Mouse (Mus musculus): ENCODE measurements around the gene BC030867. TPM values are rescaled to one million over a fixed set of nuclear protein-coding genes. Genes with fewer than 3 reads are reported as not detected.

The BC030867 gene
- polyA plus RNA-seq, 1 experiment from 2014 or later: 33.4 TPM

DNA sequence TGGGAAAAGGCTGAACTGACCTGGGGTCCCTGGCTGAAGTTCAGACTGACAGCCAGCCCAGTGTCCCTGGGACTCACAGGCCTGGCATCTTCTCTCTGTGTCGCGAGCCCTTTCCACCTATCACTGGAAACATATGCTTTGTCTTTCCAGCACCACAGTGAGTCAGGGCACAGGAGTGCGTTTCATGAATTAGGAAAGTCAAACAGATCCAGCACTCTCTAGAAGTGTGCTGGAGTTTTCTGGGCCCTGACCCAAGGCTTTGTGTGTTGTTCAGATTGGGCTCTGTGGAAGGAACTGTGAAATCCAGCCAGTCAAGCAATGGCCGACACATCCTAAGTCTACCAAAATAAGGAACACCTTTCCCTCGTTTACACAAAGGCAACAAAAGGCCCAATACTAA is 23.5 kb upstream of the BC030867 start:
- H3K4me3 ChIP-seq: no peak overlapping the region
- H3K4me1 ChIP-seq: peaks cover 84% of the 10 kb centered on the region
- DNase-seq (ENCODE audit: low spot score): no peak
- peaks cover 47% of the 10 kb centered on the region for H3K27me3 ChIP-seq (ENCODE audit: low read depth, poor library complexity, severe bottlenecking)
- peaks cover 8% of the 10 kb centered on the region for H3K36me3 ChIP-seq
- no peak overlapping the region for H3K27ac ChIP-seq
- WGBS: 68% methylated on average over 5 of the region's 5 CpGs
- H3K9me3 ChIP-seq (replicated peaks): no peaks in the 10 kb centered on the region

DNA sequence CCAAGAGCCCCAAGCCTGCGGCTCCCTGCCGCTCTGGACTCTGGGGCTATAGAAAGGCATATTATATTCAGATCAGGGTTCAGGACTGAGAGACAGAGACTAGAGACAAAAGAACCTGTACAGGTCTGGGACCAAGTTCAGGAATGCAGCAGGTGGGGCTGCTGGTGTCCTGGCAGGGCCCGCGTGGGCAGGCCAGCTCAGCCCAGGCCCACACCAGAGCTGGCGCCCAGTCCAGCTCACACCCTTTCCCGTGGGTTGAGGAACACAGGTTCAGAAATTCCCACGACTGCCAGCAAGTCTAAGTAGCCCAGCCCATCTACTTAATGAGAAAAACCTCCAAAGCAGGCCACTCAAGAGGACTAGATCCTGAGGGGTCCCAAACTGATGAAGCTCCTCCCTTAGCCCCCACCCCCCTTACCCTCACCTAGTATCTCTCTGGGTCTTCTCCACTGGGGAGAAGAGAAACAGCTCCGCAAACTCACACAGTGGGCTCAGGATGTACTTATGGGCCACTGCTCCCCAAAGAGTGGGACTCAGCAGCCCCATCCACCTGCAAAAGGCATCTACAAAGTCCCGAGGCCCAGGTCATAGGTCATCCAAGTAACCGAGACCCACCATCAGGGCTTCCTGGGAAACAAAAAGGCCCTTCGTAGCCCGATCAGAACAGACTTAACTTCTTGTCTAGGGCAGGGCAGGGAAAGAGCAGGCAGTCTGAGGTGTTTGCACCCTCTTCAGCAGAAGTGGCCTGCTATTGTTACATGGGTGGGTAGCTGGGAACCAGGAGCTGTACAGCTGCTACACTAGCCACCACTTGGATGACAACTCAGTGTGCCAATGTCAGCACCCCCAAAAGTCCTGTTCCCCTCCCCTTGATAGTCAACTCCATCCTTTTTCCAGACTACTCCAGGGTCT is 22.4 kb upstream of the BC030867 start:
- Histone ChIP-seq H3K36me3 (peaks cover 4% of the 10 kb centered on the region), H3K9me3 (replicated peaks) (no peaks in the 10 kb centered on the region), H3K4me3 (no peak overlapping the region), H3K27me3 (ENCODE audit: low read depth, poor library complexity, severe bottlenecking) (peaks cover 47% of the 10 kb centered on the region), H3K4me1 (peaks cover 85% of the 10 kb centered on the region), H3K27ac (no peak overlapping the region)
- whole genome bisulfite sequencing: 77% methylated on average over 12 of the region's 12 CpGs
- DNase-seq (ENCODE audit: low spot score): no peak

DNA sequence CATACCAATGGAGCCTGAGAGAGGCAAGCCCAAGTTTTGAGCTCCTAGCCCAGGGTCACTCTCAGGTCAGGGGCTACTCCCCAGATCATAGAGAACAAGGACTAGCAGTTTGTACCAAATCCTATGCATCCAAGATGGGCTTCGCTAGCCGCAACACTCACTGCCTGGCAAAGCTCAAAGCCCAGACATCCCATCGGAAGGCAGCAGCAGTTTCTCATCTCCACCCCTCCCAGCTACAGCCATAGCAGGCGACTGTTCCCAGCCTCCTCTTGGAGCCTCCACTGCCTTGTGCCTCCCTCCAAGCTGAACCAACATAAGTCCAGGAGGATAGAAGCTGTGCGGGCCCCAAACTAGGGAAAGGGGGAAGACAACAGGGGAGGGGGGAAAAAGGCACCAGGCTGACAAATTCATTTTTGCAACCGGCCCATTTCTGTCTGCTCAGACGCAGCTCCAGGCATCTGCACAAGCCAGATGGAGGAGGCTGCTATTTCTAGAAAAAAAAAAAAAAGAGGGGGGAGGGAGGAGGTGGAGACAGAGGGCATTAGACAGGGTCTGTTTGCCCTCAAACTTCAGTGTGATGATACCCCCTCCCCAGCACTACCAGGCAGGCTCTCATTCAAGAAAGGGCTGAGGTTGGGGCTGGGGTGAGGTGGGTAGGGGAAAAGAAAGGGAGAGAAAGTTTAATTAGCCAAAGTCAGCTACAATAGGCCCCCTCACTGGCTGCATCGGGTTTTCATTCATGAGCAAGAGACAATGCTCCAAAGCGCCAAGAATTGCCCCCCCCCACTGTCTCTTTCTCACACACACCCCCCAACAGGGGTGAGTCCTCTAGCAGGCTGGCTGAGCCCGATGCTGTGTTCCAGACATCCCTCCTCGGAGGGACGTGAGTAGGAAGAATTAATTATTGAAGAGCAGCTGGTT is 21.2 kb upstream of the BC030867 start:
- H3K4me1 ChIP-seq: peaks cover 77% of the 10 kb centered on the region
- peak overlapping the region; percentile 19 for H3K27ac ChIP-seq
- peak overlapping the region; percentile 94; the same call in 1 of the 2 replicates for H3K4me3 ChIP-seq
- H3K27me3 ChIP-seq (ENCODE audit: low read depth, poor library complexity, severe bottlenecking): peaks cover 47% of the 10 kb centered on the region
- no peak for DNase-seq (ENCODE audit: low spot score)
- H3K36me3 ChIP-seq: no peaks in the 10 kb centered on the region
- no peaks in the 10 kb centered on the region for H3K9me3 ChIP-seq (replicated peaks)
- WGBS: 34% methylated on average over 12 of the region's 12 CpGs

DNA sequence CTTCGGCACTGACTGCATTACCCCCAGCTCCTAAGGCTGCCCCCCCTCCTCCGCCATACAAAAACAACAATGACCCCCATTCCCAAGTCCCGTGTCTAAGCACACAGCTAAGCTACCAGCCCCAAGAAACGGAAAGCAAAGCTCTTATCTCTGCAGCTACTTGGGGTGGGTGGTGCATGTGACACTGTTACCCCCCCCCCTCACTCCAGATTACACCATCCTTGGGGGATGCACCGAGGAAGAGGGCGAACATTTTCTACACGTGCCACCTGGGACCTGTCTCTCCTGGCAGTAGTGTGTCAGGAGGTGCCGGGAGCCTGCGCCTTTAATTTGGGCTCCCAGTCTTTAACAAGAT is 20.5 kb upstream of the BC030867 start:
- Histone ChIP-seq H3K27ac (peak overlapping the region; percentile 3; the same call in 1 of the 2 replicates), H3K4me1 (peaks cover 71% of the 10 kb centered on the region), H3K9me3 (replicated peaks) (no peaks in the 10 kb centered on the region), H3K27me3 (ENCODE audit: low read depth, poor library complexity, severe bottlenecking) (peaks cover 47% of the 10 kb centered on the region), H3K36me3 (no peaks in the 10 kb centered on the region), H3K4me3 (peak overlapping the region; percentile 94; the same call in 1 of the 2 replicates)
- 53% methylated on average over 9 of the region's 9 CpGs for WGBS
- no peak for DNase-seq (ENCODE audit: low spot score)

DNA sequence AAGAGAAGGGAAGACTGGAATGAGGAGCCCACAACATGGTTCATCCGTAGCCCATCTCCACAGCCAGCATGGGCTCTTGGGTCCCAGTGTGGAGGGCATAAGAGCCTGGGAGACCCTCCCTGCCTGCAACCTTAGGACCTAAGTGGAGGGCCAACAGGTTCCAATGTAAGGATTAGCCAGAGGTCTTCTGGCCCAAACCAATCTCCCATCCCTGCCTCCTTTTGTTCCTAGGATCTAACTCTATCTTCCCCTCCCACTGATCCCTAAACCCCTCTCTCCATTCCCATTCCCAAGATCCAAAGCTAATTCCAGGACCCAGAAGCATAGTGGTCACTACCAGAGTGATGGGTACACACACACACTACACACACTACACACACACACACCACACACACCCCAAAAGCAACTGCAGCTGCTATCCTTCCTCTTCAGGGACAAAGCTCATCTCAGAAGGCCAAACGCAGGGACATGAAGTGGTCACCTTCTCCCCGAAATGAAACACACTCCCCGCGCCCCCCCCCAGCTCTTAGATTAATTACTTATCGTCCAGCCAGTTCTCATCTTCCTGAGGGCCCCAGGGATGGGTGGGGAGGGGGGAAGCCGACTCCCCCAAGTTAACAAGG is 19.9 kb upstream of the BC030867 start:
- Histone ChIP-seq H3K9me3 (replicated peaks) (no peaks in the 10 kb centered on the region), H3K27me3 (ENCODE audit: low read depth, poor library complexity, severe bottlenecking) (peaks cover 45% of the 10 kb centered on the region), H3K4me1 (peaks cover 65% of the 10 kb centered on the region), H3K4me3 (peak overlapping the region; percentile 94), H3K36me3 (no peaks in the 10 kb centered on the region), H3K27ac (no peak overlapping the region; the same call in 1 of the 2 replicates)
- 22% methylated on average over 7 of the region's 7 CpGs for WGBS
- no peak for DNase-seq (ENCODE audit: low spot score)

DNA sequence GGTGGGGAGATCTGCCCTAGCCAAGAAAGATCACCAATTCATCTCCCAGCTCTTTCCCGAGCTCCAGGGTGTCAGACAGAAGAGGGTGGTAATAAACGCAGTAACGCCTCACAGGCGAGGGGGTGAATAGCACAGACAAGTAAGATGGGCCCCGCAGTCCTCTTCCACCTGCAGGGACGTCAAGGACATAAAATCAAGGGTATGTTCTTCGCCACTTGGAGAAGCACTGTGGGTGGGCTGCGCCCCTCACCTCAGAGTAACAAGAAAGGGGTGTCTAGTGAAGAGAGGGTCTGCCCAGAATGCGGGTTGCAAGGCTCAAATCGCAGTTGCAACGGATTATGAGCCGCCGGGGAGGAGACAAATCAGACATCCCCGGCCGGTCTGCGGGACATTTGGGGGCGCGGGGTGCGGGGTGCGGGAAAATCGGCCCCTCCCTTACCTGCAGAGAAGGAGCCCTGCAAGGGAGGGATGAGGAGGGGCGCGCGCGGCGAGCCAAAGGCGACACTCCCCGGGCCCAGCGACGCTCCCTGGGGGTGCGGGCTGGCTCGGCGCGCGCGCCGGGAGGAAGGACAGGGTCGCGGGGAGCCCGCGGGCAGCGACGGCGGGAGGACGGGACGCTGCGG is 19.2 kb upstream of the BC030867 start:
- DNase-seq (ENCODE audit: low spot score): no peak
- Histone ChIP-seq H3K4me3 (peak overlapping the region; percentile 94), H3K27me3 (ENCODE audit: low read depth, poor library complexity, severe bottlenecking) (peaks cover 38% of the 10 kb centered on the region), H3K9me3 (replicated peaks) (no peaks in the 10 kb centered on the region), H3K27ac (peak overlapping the region; percentile 92), H3K36me3 (no peaks in the 10 kb centered on the region), H3K4me1 (peaks cover 58% of the 10 kb centered on the region)
- WGBS: under 1% methylated on average over 47 of the region's 47 CpGs

DNA sequence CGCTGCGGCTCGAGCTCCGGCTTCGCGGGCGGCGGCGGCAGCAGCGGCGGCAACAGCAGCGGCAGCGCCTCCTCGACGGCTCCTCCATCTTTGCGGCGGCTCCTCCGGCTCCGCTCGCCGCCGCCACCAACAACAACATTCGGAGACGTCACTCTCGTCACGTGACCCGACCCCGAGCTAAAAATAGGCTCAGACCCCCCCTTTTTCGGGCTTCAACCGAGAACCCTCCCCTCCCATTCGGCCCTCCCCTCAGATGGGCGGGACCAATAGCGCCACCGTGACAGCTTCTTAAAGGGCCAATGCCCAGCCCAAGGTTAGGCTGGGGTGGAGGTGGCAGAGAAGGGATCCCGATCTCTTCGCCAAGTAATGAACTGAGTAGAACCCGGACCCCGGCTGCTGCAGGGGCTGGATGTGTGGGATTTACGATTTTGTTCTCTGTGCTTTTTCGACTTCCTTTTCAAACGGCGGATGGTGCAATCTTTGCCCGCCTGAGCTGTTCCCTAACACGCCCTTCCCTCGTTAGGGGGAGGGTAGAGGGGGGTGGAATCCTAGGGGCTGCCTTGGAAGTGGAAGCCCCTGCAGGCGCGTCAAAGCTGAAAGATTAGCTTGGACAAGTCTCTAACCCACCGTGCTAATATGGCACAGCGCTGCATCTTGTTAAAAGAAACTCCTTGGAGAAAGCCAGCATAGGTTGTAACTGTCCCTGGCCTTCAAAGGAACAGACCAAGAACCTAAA is 18.5 kb upstream of the BC030867 start, which contains the start of gene Hdac5:
Hdac5 (minus strand) TSS at position 161 of the 736 bp plus-strand sequence.
- Histone ChIP-seq H3K27ac (peak within 1 kb of the TSS; percentile 92), H3K4me1 (peaks cover 51% of the 10 kb centered on the region), H3K4me3 (peak within 1 kb of the TSS; percentile 94), H3K9me3 (replicated peaks) (no peaks in the 10 kb centered on the region), H3K36me3 (no peaks in the 10 kb centered on the region), H3K27me3 (ENCODE audit: low read depth, poor library complexity, severe bottlenecking) (peaks cover 35% of the 10 kb centered on the region)
- under 1% methylated on average over 41 of the region's 49 CpGs for WGBS
- DNase-seq (ENCODE audit: low spot score): peak; percentile 96

DNA sequence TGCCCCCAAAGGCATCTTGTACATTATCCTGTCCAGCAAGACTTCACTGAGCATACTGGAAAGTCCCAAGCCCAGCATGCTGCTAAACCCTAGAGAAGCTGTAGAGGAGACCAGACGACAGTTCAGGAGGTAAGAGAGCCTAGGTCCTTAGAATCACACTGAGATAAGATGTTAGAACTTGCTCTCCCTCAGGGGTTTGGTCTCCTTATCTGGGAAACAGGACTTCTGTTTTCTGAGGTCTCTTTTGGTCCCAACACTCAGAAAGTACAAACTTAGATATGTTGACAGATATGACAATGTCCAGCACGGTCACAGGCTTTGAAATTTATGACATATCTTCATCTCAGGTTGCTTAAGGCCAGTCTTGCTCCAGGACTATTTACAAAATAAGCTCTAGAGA is 12.7 kb upstream of the BC030867 start:
- DNase-seq (ENCODE audit: low spot score): no peak
- Histone ChIP-seq H3K4me1 (peaks cover 3% of the 10 kb centered on the region; the same call in 1 of the 2 replicates), H3K36me3 (no peaks in the 10 kb centered on the region), H3K9me3 (replicated peaks) (no peaks in the 10 kb centered on the region), H3K27ac (no peak overlapping the region), H3K27me3 (ENCODE audit: low read depth, poor library complexity, severe bottlenecking) (no peaks in the 10 kb centered on the region), H3K4me3 (no peak overlapping the region)
- WGBS: 71% methylated on average over 2 of the region's 2 CpGs

DNA sequence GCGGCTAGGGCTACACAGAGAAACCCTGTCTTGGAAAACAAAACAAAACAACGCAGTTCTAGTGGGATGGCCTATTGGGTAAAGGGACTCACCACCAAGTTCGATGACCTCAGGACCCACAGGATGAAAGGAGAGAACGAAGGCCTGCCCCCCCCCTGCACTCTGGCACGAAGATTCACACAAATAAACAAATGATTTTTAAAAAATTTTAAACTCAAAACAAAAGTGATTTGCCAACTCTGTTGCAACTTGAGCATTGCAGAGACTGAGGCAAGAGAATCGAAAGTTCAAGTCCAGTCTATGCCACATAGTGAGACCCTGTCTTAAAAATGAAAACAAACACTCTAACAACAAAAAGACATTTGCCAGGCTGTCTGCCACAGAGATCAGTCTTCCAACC is 8.0 kb upstream of the BC030867 start:
- peaks cover 16% of the 10 kb centered on the region for H3K4me1 ChIP-seq
- H3K9me3 ChIP-seq (replicated peaks): no peaks in the 10 kb centered on the region
- H3K27ac ChIP-seq: no peak overlapping the region
- no peaks in the 10 kb centered on the region for H3K36me3 ChIP-seq
- DNase-seq (ENCODE audit: low spot score): no peak
- 90% methylated on average over 6 of the region's 6 CpGs for WGBS
- peaks cover 13% of the 10 kb centered on the region for H3K27me3 ChIP-seq (ENCODE audit: low read depth, poor library complexity, severe bottlenecking)
- H3K4me3 ChIP-seq: no peak overlapping the region

DNA sequence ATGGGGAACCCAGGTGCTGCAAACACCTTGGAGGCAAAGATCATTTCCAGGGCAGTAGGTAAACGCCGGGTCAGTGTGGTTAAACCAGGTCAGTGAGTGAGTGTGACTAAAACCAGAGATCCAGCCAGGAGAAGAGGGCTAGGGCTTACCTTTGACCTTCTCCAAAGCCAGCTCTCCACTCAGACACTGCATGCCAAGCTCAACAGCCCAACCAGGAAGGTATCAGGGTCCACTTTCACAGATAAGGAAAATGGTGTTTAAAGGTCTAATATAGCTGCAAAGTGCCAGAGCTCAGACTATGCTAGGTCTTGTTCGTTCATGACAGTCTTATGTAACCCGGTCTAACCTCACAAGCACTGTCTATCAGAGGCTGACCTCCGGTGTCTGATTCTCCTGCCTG is 7.4 kb upstream of the BC030867 start:
- DNase-seq (ENCODE audit: low spot score): no peak
- H3K36me3 ChIP-seq: no peaks in the 10 kb centered on the region
- no peak overlapping the region for H3K27ac ChIP-seq
- H3K4me3 ChIP-seq: no peak overlapping the region
- peaks cover 19% of the 10 kb centered on the region for H3K4me1 ChIP-seq
- H3K9me3 ChIP-seq (replicated peaks): no peaks in the 10 kb centered on the region
- WGBS: 85% methylated on average over 5 of the region's 5 CpGs
- H3K27me3 ChIP-seq (ENCODE audit: low read depth, poor library complexity, severe bottlenecking): peaks cover 13% of the 10 kb centered on the region

DNA sequence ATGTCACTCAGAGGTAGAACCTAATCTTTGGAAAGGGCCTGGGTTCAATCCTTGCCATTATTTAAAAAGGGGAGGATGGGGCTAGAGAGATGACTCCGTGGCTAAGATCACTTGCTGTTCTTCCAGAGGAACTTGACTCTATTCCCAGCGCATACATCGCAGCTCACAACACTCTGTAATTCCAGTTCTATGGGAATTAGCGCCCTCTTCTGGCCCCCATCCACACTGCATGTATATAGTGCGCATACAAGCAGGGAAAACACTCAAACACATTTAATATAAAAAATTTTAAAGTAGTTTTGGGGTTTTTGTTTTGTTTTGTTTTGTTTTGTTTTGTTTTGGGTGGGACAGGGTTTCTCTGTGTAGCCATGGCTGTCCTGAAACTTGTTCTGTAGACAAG is 6.8 kb upstream of the BC030867 start:
- H3K27me3 ChIP-seq (ENCODE audit: low read depth, poor library complexity, severe bottlenecking): peaks cover 13% of the 10 kb centered on the region
- no peak overlapping the region for H3K4me3 ChIP-seq
- H3K27ac ChIP-seq: no peak overlapping the region
- H3K4me1 ChIP-seq: peaks cover 18% of the 10 kb centered on the region
- WGBS: 47% methylated on average over 5 of the region's 5 CpGs
- no peaks in the 10 kb centered on the region for H3K9me3 ChIP-seq (replicated peaks)
- H3K36me3 ChIP-seq: no peaks in the 10 kb centered on the region
- DNase-seq (ENCODE audit: low spot score): no peak
